Mouse (Mus musculus) ovary, postnatal 36 days (tissue): ENCODE data around the gene Thop1.
"Not testable (repeated sequence)": the region's sequence is repeated elsewhere in the genome, so short reads cannot be mapped to it uniquely, and the experiment has no call there.

ENCODE experiments used
- DNase-seq: peaks from one replicate; pipeline ENCODE4 v3.0.0; 2022; ENCODE audit warnings: low spot score, mixed read lengths

Gene Thop1

DNA sequence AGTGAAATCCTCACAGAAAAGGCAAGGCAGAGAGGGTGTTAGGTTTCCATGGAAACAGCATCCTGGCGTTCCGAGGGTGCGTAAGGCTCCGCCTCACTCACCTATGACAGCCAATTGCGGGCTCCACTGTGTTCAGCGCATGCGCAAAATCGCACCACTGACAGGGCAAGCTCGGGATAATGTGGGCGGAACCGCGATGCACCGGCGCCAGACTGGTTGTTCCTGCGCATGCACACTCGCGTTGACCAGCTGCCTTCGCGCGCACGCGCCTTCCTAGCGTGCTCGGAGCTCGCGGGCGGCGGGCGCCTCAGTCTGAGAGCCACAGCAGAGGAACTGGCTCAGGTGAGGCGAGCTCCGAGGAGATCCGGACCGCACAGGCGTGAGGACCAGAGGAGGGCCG lies at the start of gene Thop1:
TSS of gene Thop1 (plus strand) at position 200 of the 400 bp plus-strand sequence.
- peak; percentile 96 for DNase-seq

GRCm38 (mm10) chr10:81020207-81020606 lies 49.6 kb upstream of the Thop1 start:
- no peak for DNase-seq

- no peak for DNase-seq
Observed at GRCm38 (mm10) chr10:81021547-81022110, 48.2 kb upstream of the Thop1 start.

DNA sequence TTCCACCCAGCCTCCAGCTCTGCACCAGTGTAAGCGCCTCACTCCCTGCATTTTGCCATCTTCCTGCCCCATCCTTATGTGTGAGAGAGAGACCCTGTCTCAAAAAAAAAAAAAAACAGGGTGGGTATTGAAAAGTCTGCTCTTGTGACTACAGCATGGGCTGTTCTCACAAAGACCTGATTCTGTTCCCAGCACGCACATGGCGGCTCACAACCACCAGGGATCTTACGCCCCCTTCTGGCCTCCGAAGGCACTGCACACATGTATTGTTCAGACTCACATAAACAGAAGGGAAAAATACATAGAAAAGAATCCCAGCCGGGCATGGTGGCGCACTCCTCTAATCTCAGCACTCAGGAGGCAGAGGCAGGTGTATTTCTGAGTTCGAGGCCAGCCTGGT lies 47.1 kb upstream of the Thop1 start:
- DNase-seq = no peak

DNA sequence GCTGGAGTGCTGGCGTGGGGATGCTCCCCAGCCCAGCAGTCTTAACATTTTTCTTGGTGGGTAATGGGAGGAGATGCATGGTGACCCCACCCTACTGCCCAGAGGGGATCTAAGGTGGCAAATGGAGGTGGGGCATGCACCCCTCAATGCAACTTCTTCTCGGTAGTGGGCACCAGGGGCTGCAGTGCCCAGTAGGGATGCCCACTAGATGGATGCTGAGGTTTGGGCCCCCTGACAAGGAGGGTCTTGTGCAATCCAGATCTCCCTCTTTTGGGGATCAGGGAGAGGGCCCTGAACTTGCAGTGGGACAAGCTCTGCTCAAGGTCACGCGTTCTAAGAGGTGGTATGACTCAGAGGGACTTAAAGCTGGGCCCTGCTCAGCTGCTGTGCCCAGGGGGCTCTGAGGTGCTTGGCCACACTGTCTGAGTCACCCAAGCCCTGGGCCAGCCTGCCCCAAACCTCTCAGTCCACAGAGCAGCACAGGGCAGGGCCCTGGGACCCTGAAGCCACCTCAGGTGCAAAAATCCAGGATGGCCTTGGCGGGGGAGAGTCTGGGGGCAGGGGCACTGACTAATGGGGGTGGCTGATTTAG lies 45.4 kb upstream of the Thop1 start:
- DNase-seq = no peak

- DNase-seq = no peak
Observed at GRCm38 (mm10) chr10:81025047-81025621, 44.7 kb upstream of the Thop1 start.

DNA sequence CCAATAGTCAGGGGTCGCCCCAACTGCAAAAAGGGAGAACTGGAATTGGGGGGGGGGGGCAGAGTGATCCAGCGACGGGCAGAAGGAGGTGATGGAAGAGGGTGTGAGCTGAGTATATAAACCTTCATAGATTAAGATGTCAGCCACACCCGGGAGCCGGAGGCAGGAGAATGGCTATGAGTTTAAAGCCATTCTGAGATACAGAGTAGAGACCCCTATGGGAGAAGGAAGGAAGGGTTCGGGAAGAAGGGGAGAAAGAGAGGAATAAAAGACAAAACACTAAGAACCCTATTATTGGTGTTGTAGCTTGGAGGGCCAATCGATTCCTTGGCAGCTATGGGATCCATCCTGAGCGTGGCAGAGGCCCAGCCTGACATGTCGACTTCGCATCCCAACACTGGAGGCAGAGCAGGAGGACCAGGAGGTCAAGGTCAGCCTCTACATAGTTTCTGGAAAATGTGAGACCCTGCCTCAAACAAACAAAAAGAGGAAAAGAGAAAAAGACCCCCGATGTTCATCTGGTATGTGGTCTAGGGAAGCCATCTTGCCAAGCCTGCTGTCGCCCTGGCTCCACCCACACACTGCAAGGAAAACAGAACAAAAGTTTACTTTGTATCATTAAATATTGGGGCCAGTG lies 44.1 kb upstream of the Thop1 start, which contains the start of gene Diras1:
TSS of gene Diras1 (minus strand) at position 24 of the 637 bp plus-strand sequence.
- no peak for DNase-seq

DNA sequence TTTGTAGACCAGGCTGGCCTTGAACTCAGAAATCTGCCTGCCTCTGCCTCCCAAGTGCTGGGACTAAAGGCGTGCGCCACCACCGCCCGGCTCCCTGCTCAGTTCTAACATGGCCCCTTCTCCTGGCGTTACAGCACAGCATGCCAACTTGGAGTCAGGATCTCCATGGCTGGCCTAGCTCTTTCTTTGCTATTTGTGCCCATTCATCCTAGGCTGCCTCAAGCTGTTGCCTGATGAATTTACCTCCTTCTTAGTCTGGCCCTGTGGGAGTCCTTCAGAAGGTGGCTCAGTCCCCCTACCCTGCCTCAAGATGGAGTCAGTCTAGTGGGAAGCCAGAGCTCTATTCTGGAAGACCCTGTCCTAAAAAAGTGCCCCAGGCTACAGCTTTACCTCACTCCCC lies 43.0 kb upstream of the Thop1 start:
- no peak for DNase-seq

GRCm38 (mm10) chr10:81027331-81027730 lies 42.5 kb upstream of the Thop1 start:
- no peak for DNase-seq

- no peak for DNase-seq
Observed at GRCm38 (mm10) chr10:81028219-81028618, 41.6 kb upstream of the Thop1 start.

- no peak for DNase-seq
Observed at GRCm38 (mm10) chr10:81029031-81029430, 40.8 kb upstream of the Thop1 start.

GRCm38 (mm10) chr10:81033586-81033985 lies 36.2 kb upstream of the Thop1 start:
- DNase-seq = no peak

- DNase-seq = no peak
Observed at GRCm38 (mm10) chr10:81036251-81036650, 33.6 kb upstream of the Thop1 start.

DNA sequence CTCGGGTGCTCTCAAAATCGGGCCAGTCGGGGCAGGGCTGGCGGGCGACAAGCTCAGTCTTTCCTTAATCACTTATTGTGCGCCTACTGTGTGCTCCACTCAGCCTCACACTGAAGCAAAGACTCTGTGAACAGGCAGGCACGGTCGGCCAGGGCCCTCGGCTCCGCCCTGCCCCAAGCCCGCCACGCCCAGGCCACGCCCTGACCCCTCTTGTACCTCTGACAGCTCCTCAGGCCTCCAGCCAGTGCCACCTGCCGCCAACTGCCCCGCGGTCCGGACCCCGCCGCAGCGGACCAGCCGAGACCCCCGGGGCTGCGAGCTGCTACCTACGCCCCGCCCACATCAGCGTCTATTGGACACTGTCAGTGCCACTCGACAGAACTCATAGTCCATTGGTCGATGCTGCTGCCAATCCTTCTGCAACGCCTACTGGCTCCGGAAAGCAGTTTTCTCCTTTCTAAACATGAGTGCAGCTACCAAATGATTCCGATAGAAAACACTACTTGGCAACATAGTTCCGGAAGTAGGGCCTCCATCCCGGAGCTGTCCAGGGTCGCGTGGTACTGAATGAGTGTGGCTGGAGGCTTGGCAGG lies 32.8 kb upstream of the Thop1 start, which contains the start of gene Slc39a3:
TSS of gene Slc39a3 (minus strand) at position 439 of the 593 bp plus-strand sequence.
- DNase-seq = peak; percentile 98

DNA sequence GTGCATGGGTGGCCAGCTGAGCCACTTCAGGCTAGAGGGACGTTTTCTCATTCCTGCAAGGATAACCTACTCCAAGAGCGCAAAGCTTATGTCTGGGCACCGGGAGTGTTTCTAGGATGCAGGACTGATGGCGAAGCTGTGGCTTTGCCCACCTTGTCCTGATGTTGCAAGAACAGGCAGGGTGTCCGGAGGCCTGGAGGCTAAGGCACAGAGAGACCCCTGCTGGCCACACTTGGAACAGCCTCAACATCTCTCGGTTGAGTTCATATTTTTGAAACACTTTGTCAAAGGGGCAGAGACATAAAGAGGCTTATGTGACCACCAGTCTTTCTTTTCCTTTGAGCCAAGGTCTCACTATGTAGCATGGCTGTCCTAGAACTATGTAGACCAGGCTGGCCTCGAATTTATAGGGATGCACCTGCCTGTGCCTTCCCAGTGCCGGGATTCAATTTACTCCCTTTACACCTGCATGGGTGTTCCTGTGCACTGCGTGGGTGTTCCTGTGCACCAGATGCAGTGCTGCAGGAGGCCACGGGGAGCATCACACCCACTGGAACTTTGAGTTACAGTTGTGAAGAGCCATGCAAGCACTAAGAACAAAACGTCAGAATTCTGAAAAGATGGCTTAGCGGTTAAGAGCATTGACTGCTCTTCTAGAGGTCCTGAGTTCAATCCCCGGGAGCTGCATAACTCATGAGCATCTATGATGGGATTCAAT lies 28.2 kb upstream of the Thop1 start:
- DNase-seq = peak; percentile 63

DNA sequence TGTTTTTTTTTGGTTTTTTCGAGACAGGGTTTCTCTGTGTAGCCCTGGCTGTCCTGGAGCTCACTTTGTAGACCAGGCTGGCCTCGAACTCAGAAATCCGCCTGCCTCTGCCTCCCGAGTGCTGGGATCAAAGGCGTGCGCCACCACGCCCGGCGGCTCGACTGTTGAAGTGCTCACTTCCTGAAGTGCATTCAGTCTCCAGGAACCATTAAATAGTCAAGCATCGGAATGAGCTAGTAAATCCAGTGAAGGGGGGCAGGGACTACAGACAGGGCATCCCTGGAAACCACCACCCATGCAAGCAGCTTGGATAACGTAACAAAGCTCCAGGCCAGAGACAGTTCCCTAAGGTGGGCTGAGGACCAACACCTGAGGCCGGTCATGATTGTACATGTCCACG lies 24.6 kb upstream of the Thop1 start:
- not testable (repeated sequence) for DNase-seq

GRCm38 (mm10) chr10:81050645-81051044 lies 19.2 kb upstream of the Thop1 start:
- no peak for DNase-seq

GRCm38 (mm10) chr10:81051133-81051532 lies 18.7 kb upstream of the Thop1 start:
- no peak for DNase-seq

DNA sequence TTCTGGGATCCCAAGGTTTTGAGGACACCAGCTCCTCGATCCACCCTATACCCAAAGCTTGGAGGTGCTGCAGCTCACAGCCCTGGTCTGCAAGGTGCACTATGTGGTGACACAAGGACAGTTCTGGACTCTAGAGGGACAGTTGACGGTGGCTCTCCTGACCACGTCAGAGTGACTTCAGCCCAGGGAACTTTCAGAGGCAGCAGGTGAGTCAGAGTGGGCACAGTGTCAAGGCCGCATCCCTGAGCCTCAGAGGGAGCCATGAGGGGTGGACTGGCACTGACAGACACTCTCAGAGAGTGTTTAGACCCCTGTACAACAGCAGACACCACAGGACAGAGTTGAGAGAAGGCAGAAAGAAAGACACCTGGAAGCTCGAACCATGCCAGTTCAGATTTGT lies 17.3 kb upstream of the Thop1 start:
- no peak for DNase-seq

DNA sequence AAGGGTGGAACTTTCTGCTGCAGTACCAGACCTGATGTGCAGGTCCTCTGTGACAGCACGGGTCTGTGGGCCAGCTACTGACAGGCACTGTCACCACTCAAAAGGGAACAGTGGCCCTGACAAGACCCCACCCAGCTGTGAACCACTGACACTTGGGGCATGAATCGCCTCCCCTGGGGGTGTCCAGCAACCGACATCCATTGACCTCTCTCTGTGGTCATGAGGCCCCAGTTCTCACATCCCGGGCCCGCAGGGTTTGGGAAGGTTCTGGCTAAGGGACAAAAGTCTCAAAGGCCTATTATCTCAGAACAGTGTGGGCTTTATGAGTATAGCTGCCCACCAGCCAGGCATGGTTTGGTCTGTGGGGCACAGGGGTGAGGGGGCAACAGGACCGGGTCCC lies 14.7 kb upstream of the Thop1 start:
- DNase-seq = no peak

DNA sequence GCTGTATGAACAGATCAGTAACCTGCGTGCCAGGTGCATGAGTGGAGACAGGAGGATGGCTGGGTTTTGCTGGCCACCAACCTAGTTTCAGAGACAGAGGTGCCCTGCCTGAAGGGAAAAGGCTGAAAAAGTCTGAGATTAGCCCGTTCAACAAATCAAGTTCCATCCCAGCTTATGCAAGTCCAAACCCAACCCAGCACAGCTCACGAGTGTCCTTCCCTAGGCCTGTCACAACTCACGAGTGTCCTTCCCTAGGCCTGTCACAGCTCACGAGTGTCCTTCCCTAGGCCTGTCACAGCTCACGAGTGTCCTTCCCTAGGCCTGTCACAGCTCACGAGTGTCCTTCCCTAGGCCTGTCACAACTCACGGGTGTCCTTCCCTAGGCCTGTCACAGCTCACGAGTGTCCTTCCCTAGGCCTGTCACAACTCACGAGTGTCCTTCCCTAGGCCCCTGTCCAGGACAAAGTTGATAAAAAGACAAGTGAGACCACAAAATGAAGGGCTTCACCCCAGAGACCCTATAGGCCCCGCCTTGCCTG lies 14.0 kb upstream of the Thop1 start:
- DNase-seq = not testable (repeated sequence)
